Mouse (Mus musculus): ENCODE data around the gene Luc7l. TPM values are rescaled to one million over a fixed set of nuclear protein-coding genes. Genes with fewer than 3 reads are reported as not detected.

Luc7l gene
- polyA plus RNA-seq (2012; ENCODE audit: insufficient read depth, low replicate concordance), result 8.5 and 23.7 TPM in 2 replicates

GRCm38 (mm10) chr17:26252539-26253251 is at the start of gene Luc7l:
Luc7l (plus strand) TSS chr17:26252896.
- Histone ChIP-seq H3K36me3 (replicated peaks; ENCODE audit: low read length) (peaks cover 19% of the 10 kb centered on the region), H3K9me3 (no peaks in the 10 kb centered on the region), H3K4me1 (peaks cover 49% of the 10 kb centered on the region), H3K27me3 (replicated peaks) (no peaks in the 10 kb centered on the region), H3K4me3 (replicated peaks) (peak within 1 kb of the TSS; percentile 98)
- TF ChIP-seq FLI1 (IDR thresholded peaks at IDR 0.05; ENCODE audit: low read length), result no peak
- no peak for TF ChIP-seq GATA1 (IDR thresholded peaks at IDR 0.05; ENCODE audit: borderline replicate concordance, low read length)

GRCm38 (mm10) chr17:26203321-26203811 is 49.3 kb upstream of the Luc7l start:
- no peaks in the 10 kb centered on the region for H3K9me3 ChIP-seq
- H3K36me3 ChIP-seq (replicated peaks; ENCODE audit: low read length), result peaks cover 3% of the 10 kb centered on the region
- H3K4me1 ChIP-seq, result peaks cover 31% of the 10 kb centered on the region
- H3K27me3 ChIP-seq (replicated peaks), result peaks cover 98% of the 10 kb centered on the region
- TF ChIP-seq FLI1 (IDR thresholded peaks at IDR 0.05; ENCODE audit: low read length) (no peak), GATA1 (IDR thresholded peaks at IDR 0.05; ENCODE audit: borderline replicate concordance, low read length) (no peak)
- peak overlapping the region; percentile 90 for H3K4me3 ChIP-seq (replicated peaks)

GRCm38 (mm10) chr17:26204766-26205165 is 47.9 kb upstream of the Luc7l start:
- peaks cover 88% of the 10 kb centered on the region for H3K27me3 ChIP-seq (replicated peaks)
- peaks cover 31% of the 10 kb centered on the region for H3K4me1 ChIP-seq
- no peaks in the 10 kb centered on the region for H3K9me3 ChIP-seq
- no peak for TF ChIP-seq FLI1 (IDR thresholded peaks at IDR 0.05; ENCODE audit: low read length)
- no peak for TF ChIP-seq GATA1 (IDR thresholded peaks at IDR 0.05; ENCODE audit: borderline replicate concordance, low read length)
- no peak overlapping the region for H3K4me3 ChIP-seq (replicated peaks)
- no peaks in the 10 kb centered on the region for H3K36me3 ChIP-seq (replicated peaks; ENCODE audit: low read length)

- TF ChIP-seq GATA1 (IDR thresholded peaks at IDR 0.05; ENCODE audit: borderline replicate concordance, low read length) (no peak), FLI1 (IDR thresholded peaks at IDR 0.05; ENCODE audit: low read length) (no peak)
- Histone ChIP-seq H3K9me3 (no peaks in the 10 kb centered on the region), H3K36me3 (replicated peaks; ENCODE audit: low read length) (no peaks in the 10 kb centered on the region), H3K4me1 (peaks cover 22% of the 10 kb centered on the region), H3K4me3 (replicated peaks) (no peak overlapping the region), H3K27me3 (replicated peaks) (peaks cover 88% of the 10 kb centered on the region)
These were observed 46.3 kb upstream of the Luc7l start for GRCm38 (mm10) chr17:26206392-26206791.

GRCm38 (mm10) chr17:26207686-26208085 is 45.0 kb upstream of the Luc7l start, which contains the start of gene Arhgdig:
Arhgdig (minus strand) TSS chr17:26207786.
- no peaks in the 10 kb centered on the region for H3K36me3 ChIP-seq (replicated peaks; ENCODE audit: low read length)
- peaks cover 12% of the 10 kb centered on the region for H3K4me1 ChIP-seq
- no peaks in the 10 kb centered on the region for H3K9me3 ChIP-seq
- peak within 1 kb of the TSS; percentile 4 for H3K4me3 ChIP-seq (replicated peaks)
- TF ChIP-seq FLI1 (IDR thresholded peaks at IDR 0.05; ENCODE audit: low read length) (no peak), GATA1 (IDR thresholded peaks at IDR 0.05; ENCODE audit: borderline replicate concordance, low read length) (no peak)
- H3K27me3 ChIP-seq (replicated peaks), result peaks cover 84% of the 10 kb centered on the region

- TF ChIP-seq FLI1 (IDR thresholded peaks at IDR 0.05; ENCODE audit: low read length) (no peak), GATA1 (IDR thresholded peaks at IDR 0.05; ENCODE audit: borderline replicate concordance, low read length) (no peak)
- H3K27me3 ChIP-seq (replicated peaks), result peaks cover 74% of the 10 kb centered on the region
- H3K4me1 ChIP-seq, result peaks cover 11% of the 10 kb centered on the region
- no peaks in the 10 kb centered on the region for H3K36me3 ChIP-seq (replicated peaks; ENCODE audit: low read length)
- H3K9me3 ChIP-seq, result no peaks in the 10 kb centered on the region
- H3K4me3 ChIP-seq (replicated peaks), result no peak overlapping the region
These were observed 40.5 kb upstream of the Luc7l start for GRCm38 (mm10) chr17:26212241-26212640.

GRCm38 (mm10) chr17:26212681-26213080 is 40.0 kb upstream of the Luc7l start:
- no peak overlapping the region for H3K4me3 ChIP-seq (replicated peaks)
- no peaks in the 10 kb centered on the region for H3K36me3 ChIP-seq (replicated peaks; ENCODE audit: low read length)
- no peak for TF ChIP-seq GATA1 (IDR thresholded peaks at IDR 0.05; ENCODE audit: borderline replicate concordance, low read length)
- TF ChIP-seq FLI1 (IDR thresholded peaks at IDR 0.05; ENCODE audit: low read length), result no peak
- H3K9me3 ChIP-seq, result no peaks in the 10 kb centered on the region
- H3K4me1 ChIP-seq, result peaks cover 11% of the 10 kb centered on the region
- H3K27me3 ChIP-seq (replicated peaks), result peaks cover 74% of the 10 kb centered on the region

GRCm38 (mm10) chr17:26221508-26221907 is 31.2 kb upstream of the Luc7l start:
- H3K36me3 ChIP-seq (replicated peaks; ENCODE audit: low read length), result no peaks in the 10 kb centered on the region
- no peaks in the 10 kb centered on the region for H3K4me1 ChIP-seq
- H3K9me3 ChIP-seq, result no peaks in the 10 kb centered on the region
- no peak overlapping the region for H3K4me3 ChIP-seq (replicated peaks)
- TF ChIP-seq GATA1 (IDR thresholded peaks at IDR 0.05; ENCODE audit: borderline replicate concordance, low read length), result no peak
- TF ChIP-seq FLI1 (IDR thresholded peaks at IDR 0.05; ENCODE audit: low read length), result no peak
- H3K27me3 ChIP-seq (replicated peaks), result peaks cover 64% of the 10 kb centered on the region

- TF ChIP-seq GATA1 (IDR thresholded peaks at IDR 0.05; ENCODE audit: borderline replicate concordance, low read length), result no peak
- TF ChIP-seq FLI1 (IDR thresholded peaks at IDR 0.05; ENCODE audit: low read length), result no peak
These were observed 27.5 kb upstream of the Luc7l start for GRCm38 (mm10) chr17:26225150-26225549.

GRCm38 (mm10) chr17:26229776-26230175 is 22.9 kb upstream of the Luc7l start:
- H3K36me3 ChIP-seq (replicated peaks; ENCODE audit: low read length), result no peaks in the 10 kb centered on the region
- H3K4me3 ChIP-seq (replicated peaks), result peak overlapping the region; percentile 51
- H3K9me3 ChIP-seq, result 0 out of 2 replicates have a peak, but pooled peaks cover 5% of the 10 kb centered on the region
- H3K4me1 ChIP-seq, result peaks cover 5% of the 10 kb centered on the region; the same call in 1 of the 2 replicates
- peaks cover 24% of the 10 kb centered on the region for H3K27me3 ChIP-seq (replicated peaks)
- TF ChIP-seq GATA1 (IDR thresholded peaks at IDR 0.05; ENCODE audit: borderline replicate concordance, low read length), result no peak
- TF ChIP-seq FLI1 (IDR thresholded peaks at IDR 0.05; ENCODE audit: low read length), result no peak

More at GRCm38 (mm10) chr17:26225150-26225549, 27.5 kb upstream of the Luc7l start:
- H3K9me3 ChIP-seq, result no peaks in the 10 kb centered on the region
- H3K4me1 ChIP-seq, result peaks cover 5% of the 10 kb centered on the region; the same call in 1 of the 2 replicates
- no peaks in the 10 kb centered on the region for H3K36me3 ChIP-seq (replicated peaks; ENCODE audit: low read length)
- H3K27me3 ChIP-seq (replicated peaks), result peaks cover 44% of the 10 kb centered on the region
- H3K4me3 ChIP-seq (replicated peaks), result no peak overlapping the region

Data from megakaryocyte, embryonic 14.5 days (primary cell).